Mouse (Mus musculus) frontal cortex, postnatal 10 days (tissue): ENCODE data around the gene Lmo2.
"Not testable (repeated sequence)": the region's sequence is repeated elsewhere in the genome, so short reads cannot be mapped to it uniquely, and the experiment has no call there.

Source experiments
- DNase-seq, 2 experiments: peaks; one replicate each; pipeline ENCODE4 v3.0.0; 2022; ENCODE audit warnings: low spot score in 2 of 2, mixed read lengths in 1 of 2

The Lmo2 gene

DNA sequence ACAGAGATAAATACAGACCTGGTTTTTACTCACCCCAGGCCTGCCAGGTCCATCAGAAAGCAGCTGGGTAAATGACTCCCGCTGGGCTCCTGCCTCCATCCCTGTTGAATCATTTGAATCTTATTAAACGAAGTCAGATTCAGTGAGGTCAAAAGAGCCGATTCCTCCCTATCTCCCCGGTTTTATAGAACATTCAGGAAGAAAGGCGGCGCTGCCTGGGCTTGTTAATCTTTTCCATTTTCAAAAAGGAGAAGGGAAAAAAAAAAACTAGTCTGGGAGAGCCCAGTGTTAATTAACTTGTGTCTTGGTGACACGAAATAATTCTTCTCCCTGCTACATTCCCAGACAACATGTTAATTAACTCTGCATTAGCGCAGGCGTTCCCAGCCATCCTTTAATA is 19.9 kb downstream of the Lmo2 start:
- no peak for DNase-seq

DNA sequence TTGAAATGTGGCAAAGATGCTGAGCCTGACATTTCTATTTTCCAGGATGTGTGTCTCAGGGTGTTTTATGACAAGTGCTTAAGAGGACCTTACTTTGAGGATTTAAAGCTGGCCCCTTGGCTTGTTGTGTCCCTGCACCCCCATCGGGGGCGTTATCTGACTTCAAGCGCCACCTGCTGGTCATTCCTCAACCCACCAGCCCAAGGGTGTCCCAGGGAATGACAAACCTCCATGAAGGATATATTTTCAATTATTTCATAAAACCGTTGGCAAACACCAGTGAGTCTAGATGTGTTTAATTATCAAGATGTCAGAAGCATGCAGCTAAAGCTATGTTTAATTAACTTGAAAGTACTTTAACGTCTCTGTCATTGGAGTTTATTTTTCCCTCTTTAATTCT is 24.5 kb downstream of the Lmo2 start:
- peak in 1 of 2 experiments; percentile 56 for DNase-seq

DNA sequence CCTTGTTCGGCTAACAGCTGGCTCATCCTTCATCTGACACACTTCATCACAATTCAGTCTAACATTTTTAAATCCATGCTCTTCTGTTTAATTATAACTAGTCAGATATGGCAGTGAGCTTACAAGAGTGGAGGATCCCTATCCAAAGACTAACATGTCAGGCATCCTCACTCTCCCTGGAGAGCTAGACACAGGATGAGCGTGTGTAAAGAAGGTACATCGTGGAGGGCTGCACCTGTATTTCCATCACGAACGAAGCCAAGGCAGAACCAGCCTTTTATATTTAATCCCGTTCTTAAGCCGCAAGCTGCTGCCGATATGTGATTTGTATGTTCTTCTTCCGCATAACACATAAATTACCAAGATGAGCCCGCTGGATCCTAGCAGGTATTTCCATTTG is 25.4 kb downstream of the Lmo2 start:
- DNase-seq: no peak

DNA sequence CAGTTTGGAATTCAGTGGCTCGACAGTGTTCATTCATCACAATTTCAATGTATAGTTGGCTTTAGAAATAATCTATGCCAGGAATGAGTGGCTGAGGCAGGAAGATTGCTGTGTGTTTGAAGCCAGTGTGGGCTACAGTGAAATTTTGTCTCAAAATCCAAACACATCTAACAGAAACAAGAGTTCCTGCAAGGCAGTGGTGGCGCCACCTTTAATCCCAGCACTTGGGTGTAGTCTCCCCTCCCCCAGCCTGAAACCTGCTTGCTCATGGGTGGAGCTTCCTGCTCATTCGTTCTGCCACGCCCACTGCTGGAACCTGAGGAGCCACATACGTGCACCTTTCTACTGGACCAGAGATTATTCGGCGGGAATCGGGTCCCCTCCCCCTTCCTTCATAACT is 29.8 kb downstream of the Lmo2 start:
- DNase-seq: not testable (repeated sequence)

DNA sequence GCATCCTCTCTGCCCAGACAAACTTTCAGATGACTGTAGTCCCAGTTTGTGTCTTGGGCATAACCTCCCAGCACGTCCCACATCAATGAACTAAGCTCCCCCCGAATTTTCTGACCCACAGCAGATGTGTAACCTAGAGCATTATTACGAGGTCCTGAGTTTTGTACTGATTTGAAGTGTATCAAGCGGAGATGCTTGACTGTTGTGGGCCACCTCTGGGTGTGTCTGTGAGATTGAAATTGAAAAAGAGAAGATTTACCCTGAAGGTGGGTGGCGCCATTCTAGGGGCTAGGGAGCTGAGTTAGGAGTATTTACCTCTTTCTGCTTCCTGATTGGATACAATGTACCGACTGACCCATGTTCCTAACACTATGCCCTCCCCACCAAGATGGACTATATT is 31.9 kb downstream of the Lmo2 start:
- no peak for DNase-seq

DNA sequence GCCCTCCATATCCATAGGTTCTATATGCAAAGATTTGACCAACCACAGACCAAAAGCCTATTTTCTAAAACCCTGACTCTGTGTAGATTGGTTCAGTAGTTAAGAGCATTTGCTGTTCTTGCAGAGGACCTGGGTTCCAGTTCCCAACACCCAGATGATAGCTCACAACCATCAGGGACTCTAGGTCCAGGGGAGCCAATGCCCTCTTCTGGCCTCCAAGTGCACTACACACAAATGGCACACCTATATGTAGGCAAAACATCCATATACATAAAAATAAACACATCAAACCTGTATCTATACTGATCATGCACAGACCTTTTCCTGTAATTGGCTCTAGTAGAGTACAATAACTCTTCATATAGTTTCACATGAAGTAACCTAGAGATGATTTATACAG is 33.5 kb downstream of the Lmo2 start:
- no peak for DNase-seq

DNA sequence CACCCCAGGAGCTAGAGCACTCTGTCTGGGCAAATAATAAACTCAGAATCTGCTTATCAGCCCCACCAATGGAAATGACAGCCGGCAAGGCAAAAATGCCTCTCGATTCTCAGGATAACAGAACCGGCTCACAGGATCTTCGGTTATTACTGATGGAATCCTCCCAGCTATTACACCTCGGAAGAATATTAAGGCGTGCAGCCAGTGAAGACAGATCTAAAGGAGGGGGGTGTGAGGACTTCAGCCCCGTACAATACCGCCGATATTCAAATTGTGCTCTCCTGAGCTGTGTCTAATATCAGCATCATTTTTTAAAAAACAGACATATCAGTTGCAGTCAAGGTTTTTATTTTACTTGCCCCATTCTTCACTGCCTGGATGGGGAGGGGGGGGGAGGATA is 34.4 kb downstream of the Lmo2 start:
- DNase-seq: no peak

DNA sequence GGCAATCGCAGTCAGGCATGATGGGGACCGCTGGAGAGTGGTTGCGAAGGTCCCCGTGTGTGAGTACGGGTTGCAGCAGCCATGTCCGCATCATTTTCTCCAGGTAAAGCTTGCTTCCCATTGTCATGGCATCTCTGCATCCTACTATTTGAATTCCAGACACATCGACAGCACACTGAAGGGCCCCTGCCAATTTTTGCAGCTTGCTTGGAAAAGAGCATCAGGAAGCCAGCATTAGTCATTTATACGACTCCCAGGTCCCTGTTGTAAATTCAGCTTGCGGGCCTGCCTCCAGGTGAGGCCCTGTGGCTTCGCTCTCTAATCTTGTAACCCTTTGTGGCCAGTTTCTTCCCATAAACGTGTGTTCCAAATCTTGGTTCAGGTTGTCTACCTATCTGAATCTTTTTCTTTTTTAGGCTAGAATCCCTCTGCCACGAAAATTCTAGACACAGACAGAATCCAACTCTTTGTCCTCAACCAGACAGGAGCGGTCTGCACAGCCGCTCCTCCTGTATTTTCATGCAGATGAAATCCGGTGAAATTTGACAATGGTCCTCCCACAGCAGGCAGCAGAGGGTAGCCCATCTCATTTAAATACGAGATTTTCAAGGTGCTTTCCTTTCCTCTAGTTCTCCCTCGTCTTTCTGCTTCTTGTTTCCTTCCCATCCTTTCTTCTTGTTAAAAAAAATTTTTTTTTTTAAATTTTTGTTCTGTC is 35.0 kb downstream of the Lmo2 start:
- DNase-seq: no peak

DNA sequence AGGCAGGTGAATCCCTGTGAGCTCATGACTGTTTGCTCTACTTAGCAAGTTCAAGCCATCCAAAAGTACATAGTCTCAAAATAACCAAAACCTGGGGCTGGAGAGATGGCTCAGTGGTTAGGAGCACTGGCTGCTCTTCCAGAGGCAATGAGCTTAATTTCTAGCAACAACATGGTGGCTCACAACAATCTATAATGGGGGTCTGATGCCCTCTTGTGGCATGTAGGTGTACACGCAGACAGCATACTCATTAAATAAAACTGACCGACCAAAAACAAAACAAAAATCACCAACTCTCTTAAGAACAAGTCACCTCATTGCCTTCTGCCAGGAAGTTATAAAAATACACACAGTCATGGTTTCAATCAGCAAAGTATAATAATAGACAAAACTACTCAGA is 43.3 kb downstream of the Lmo2 start:
- no peak for DNase-seq

DNA sequence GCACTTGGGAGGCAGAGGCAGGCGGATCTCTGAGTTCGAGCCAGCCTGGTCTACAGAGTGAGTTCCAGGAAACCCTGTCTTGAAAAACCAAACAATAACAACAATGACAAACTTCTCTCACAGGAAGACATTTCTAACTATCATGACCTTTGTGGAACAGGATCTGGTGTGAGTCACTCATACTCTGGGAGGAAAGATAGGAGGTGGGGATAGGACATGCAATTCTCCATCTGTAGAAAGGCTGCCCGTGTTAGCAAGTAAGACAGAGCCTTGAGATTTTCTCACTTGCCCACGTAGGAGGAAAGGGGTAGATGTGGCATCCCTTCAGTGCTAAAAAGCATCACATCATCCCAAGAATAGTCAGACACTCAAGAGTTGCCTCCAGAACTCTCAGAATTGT is 44.1 kb downstream of the Lmo2 start:
- no peak for DNase-seq

DNA sequence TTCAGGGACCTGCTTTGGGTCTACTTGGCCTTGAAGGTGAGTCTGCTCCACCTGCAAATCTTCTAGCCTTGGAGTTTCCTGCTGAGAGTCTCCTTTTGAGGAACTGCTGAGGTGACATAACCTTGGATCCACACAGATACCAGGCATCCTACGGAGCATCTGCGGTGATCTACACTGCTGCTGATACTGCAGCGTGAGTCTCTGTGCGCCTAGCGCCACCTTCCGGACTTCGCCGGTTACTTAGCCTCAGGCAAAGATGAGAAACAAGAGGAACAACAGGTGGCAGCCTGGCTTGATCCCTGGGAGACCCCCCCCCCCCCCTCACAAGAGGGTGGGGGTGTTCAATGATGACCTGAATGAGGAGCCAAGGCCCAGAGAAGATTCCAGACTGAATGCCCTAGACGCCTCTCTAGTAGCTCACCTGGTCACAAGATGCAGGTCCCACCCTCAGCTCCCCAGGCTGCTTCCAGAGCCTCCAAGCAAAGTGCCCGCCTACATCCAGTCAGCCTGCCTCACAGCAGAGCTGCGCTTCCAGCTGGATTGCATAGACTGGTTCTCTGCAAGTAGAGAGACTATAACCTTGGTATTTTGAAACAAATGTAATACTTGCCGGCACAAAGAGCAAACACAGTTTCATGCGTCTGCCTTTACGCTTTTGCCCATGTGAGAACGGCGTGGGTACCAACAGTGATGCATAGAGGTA is 45.1 kb downstream of the Lmo2 start:
- peak in 1 of 2 experiments; percentile 68 for DNase-seq

DNA sequence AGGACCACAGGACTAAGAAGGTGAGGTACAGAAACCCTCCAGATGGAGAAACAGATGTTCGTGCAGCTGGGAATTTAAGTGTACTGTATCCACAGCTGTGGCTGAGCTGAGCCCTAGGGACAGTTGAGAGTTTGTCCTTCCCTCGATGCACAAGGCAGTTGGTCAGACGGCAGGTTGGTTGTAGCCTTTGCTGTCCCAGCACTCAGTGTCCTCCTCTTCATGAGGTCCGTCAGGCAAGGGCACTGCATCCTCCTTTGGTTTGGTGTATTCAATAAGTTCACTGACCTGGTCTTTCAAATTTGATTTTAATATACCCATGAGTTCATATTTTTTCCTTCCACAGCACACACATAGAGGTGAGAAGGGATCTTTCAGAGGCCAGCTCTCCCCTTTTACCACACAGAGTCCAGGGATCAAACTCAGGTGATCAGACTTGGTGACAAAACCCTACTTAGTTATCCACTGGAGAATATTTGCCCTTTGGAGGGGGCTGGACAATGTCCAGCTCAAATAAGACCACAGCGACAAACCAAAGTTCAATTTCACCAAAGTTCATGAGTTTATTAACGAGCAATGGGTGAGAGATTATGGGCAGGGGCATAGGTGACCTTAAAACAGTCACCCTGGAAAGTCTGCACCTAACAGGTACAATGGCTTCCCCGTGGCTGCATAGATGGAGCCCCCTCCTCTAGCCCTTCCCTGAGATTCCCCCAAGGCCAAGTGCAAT is 50.2 kb downstream of the Lmo2 start:
- no peak for DNase-seq

DNA sequence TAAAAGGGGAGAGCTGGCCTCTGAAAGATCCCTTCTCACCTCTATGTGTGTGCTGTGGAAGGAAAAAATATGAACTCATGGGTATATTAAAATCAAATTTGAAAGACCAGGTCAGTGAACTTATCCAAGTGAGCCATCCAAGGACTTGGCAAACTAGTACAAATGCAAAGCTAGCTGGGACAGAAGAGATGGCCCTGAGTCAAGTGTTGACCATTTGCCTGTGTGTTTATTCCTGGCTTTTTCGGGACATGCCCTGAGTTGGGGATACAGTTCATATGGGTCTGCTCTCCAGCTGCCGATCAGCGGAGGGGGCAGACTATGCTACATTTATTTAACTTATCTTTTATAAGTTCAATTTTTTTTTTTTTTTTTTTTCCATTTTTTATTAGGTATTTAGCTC is 51.1 kb downstream of the Lmo2 start:
- DNase-seq: not testable (repeated sequence)

DNA sequence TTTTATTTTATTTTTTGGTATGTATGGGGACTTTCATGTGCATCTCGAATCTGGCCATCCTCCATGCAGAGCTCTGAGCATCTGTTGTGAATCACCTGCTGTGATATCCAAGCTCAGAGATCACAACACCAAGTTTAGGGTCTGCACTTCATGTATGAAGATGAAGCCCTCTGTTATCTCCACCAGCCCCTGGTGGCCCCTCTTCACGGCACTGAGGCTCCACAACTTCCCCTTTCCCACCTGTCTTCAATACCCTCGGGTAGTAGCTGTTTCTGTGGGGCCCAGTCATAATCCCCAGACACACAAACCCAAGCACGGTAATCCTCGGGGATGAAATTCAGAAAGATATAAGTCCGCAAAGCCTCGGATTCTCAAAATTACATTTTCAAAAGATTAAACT is 65.3 kb downstream of the Lmo2 start:
- DNase-seq: no peak

DNA sequence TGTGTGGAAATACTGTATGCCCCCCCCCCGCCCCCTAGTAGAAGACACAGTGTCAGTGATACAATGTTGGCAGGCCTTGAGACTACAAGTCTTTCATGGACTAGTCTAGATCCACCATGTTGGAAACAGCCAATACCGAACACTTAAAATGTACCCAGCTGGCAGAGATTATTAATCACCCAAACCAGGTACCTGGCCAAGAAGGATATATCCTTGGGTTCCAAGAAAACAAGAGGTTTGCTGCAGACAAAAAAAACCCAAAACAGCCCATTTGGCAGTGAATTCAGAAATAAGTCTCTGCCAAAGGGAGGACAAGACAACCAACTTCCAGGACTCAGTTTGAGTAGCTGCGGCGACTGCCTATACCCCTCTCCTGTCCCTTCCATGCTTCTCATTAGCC is 66.9 kb downstream of the Lmo2 start:
- no peak for DNase-seq

DNA sequence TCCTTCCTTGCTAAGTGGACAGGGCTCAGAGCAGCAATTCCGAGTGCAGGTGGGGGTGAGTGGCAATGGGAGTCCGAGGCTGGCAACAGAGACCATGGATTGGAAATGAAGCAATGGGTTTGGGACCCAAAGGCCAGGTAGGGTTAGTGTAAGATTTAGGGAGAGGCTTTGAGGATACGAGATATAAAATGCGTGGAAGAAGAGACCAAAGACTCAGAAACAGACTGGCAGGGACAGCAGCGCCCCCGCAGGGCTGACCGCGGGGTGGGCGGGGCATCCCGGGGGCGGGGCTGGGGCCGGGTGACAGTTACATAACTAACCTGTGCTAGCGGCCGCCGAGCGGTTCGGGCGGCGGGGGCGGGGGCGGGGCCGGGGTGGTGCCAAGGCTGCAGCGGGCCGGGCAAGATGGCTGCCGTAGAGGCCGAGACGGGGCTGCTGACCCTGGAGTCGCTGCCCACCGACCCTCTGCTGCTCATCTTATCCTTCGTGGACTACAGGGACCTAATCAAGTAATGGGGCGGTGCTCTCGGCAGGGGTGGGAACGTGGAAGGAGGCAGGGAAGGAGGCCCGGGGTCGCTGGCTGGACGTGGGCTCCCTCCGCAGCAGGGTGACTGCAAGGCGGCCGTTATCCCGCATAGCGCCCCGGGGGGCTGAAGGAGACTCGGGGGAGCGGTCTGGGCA is 69.8 kb downstream of the Lmo2 start, which contains the start of gene Fbxo3:
Gene Fbxo3, plus strand, starts transcription at position 264 of the 681 bp plus-strand sequence.
- peak; percentile 76 to 79 for DNase-seq

DNA sequence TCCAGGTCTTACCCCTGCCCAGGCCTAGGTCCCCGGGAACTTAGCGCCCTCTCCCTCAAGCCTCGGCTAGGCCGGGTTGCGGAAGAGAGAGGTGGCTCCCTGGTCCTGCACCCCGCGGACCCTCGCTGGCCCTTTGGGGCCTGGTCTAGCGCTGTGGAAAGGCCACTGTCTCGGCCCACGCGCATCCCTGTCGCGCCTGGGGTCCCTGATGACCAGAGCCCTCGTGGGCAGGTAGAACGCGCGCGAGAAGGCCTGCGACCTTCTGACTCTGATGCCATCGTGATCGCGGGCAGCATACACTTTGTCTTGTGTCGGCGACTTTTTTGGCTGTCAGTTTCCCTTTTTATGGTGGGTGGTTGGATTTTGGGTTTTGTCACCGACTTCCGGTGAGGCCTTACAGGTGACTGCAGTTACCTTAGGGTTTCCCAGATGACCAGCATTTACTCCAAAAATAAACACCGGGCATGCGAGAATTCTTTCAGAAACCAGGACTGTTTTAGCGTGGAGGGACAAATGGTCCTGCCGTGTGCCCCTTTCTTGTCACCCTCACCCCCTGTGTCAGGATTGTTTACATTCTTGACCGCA is 70.4 kb downstream of the Lmo2 start, which contains the start of gene 4931422A03Rik:
Gene 4931422A03Rik, minus strand, starts transcription at position 223 of the 585 bp plus-strand sequence.
- DNase-seq: no peak

DNA sequence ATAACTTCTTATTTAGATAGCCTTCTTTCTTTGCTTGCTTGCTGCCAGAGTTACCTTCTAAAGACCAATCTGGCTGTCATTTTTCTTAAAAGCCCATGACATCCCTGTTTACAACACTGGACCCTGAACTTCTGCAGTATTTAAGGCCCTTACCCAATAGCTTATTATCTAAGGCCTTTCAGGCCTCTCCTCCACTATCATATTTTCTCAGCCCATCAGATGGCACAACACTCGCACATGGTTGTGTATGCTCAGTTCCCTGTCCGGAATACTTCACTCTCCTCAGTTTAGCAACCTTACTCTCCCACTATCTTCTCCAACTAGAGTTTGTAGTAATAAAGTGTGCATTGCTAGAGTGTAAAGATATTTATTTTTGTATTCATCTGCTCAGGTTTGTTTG is 71.3 kb downstream of the Lmo2 start:
- no peak for DNase-seq

DNA sequence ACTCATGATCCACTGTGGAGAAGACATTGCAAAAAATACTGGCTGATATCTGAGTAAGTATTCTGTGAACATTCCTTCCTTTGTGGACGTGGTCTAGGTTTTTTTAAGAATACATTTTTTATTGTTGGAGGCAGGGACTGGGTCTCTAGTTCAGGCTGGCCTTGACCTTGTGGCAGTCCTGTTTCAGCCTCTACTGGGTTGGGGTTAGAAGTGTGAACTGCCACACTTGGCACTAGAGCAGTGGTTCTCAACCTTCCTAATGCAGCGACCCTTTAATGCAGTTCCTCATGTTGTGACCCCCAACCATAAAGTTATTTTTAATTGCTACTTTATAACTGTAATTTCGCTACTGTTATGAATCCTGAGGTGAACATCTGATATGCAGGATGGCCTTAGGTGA is 72.6 kb downstream of the Lmo2 start:
- DNase-seq: no peak
